Mouse (Mus musculus) limb, embryonic 10.5 days (tissue): ENCODE data around the gene Atrn. TPM values are rescaled to one million over a fixed set of nuclear protein-coding genes. Genes with fewer than 3 reads are reported as not detected.
A peak's percentile ranks its signal among the peaks of the same experiment; 100 is the strongest.

Experiments
- DNase-seq: peaks from one replicate; pipeline ENCODE4 v3.0.0-alpha.2; 2017; ENCODE audit warnings: low spot score
- H3K27ac ChIP-seq: fragments of 300-500 bp; sonication (generic); 2 replicates; pipeline ENCODE4 v1.5.1; 2016; ENCODE audit warnings: mild to moderate bottlenecking
- H3K27me3 ChIP-seq: fragments of 300-500 bp; sonication (generic); 2 replicates; pipeline ENCODE4 v1.6.1; 2016; ENCODE audit warnings: low read depth, mild to moderate bottlenecking; ENCODE audit not compliant: poor library complexity, severe bottlenecking
- H3K36me3 ChIP-seq: fragments of 300-500 bp; sonication (generic); 2 replicates; pipeline ENCODE4 v1.6.1; 2016; ENCODE audit warnings: mild to moderate bottlenecking, moderate library complexity
- H3K4me1 ChIP-seq: fragments of 300-500 bp; sonication (generic); 2 replicates; pipeline ENCODE4 v1.6.1; 2016
- H3K4me3 ChIP-seq: fragments of 300-500 bp; sonication (generic); 2 replicates; pipeline ENCODE4 v1.5.1; 2016; ENCODE audit warnings: mild to moderate bottlenecking, moderate library complexity
- H3K9me3 ChIP-seq: fragments of 300-500 bp; sonication (generic); replicated peaks from 2 replicates; pipeline ENCODE4 v1.6.1; 2016; ENCODE audit warnings: mild to moderate bottlenecking
- WGBS: fragments of 180-500 bp; shearing (Covaris S2); methylation state at CpG from one replicate; pipeline ENCODE4 v1.1.7; 2016; 5-methylcytosine and 5-hydroxymethylcytosine counted together
- polyA plus RNA-seq: library from polyadenylated mRNA; unstranded; fragments of >200 nt; fragmentation: Nextera tagmentation; extraction: Ambion mirVana; gene quantifications from 2 replicates; pipeline ENCODE4 v1.2.1, GENCODE M21; 2016

The Atrn gene
- polyA plus RNA-seq, 1 experiment from 2014 or later = 6.9 TPM

DNA sequence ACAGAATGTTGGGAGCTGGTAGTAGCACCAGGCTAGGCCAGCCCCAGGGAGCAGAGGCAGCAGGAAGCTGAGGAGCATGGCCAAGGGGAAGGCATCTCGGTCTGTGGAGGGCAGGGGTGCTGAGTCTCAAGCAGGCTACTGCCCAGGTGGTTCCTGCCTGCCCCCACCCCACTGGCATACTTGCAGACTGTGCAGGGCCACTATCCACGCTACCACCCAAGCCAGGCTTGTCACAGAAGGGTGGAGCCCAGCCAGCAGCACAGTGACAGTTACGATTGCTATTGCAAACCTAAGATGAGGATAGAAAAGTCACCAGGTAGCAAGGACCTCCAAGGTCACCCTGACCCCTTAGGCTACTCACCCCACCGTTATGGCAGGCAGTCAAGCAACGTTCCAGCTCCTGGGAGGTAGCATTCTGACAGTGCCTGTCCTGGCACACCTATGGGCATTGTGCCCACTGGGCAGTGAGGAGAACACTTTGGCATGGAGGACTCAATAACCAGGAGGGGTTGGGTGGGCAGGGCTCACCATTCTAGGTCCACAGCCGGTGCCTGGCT, 146.6 kb downstream of the Atrn start:
- Histone ChIP-seq H3K9me3 (no peaks in the 10 kb centered on the region), H3K4me3 (no peak overlapping the region), H3K4me1 (peaks cover 39% of the 10 kb centered on the region), H3K27me3 (peaks cover 79% of the 10 kb centered on the region), H3K36me3 (no peaks in the 10 kb centered on the region), H3K27ac (no peak overlapping the region)
- 53% methylated on average over 6 of the region's 6 CpGs for WGBS
- no peak for DNase-seq

- peaks cover 86% of the 10 kb centered on the region for H3K27me3 ChIP-seq
- WGBS = 2% methylated on average over 45 of the region's 45 CpGs
- H3K36me3 ChIP-seq = no peaks in the 10 kb centered on the region
- no peaks in the 10 kb centered on the region for H3K9me3 ChIP-seq
- peaks cover 39% of the 10 kb centered on the region for H3K4me1 ChIP-seq
- peak overlapping the region; percentile 39 for H3K27ac ChIP-seq
- peak overlapping the region; percentile 49 for H3K4me3 ChIP-seq
- peak; percentile 65 for DNase-seq
Measured at GRCm38 (mm10) chr2:131053851-131054645, 147.8 kb downstream of the Atrn start.

DNA sequence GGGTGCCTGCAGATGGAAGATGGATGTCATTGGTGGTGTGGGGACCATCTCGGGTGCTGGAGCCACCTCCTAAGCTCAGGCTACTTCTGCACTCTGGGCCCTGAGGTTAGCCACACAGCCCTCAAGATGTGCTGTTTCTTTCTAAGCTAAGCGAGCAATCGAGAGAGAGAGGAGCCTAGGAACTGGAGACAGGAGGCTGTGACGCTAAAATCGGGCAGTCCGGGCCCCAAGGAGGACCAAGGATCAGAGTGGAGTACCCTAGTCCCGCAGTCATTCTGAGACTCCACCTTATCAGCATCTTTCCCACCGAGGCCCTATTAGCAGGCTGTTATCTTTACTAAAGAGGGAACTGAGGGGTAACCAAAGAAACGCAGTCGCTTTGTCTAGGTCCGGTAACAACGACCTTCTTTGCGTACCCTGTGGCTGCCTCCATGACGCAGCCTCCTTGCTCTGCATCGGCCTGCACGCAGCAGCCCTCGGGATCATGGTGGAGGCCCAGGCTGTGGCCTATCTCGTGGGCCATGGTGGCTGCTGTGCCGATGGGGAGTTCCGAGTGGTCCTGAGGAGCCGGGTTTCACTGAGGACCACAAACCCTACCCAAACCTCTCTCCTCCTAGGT, 148.5 kb downstream of the Atrn start:
- no peak overlapping the region for H3K27ac ChIP-seq
- H3K27me3 ChIP-seq = peaks cover 86% of the 10 kb centered on the region
- H3K4me1 ChIP-seq = peaks cover 41% of the 10 kb centered on the region
- DNase-seq = no peak
- no peaks in the 10 kb centered on the region for H3K36me3 ChIP-seq
- H3K9me3 ChIP-seq = no peaks in the 10 kb centered on the region
- WGBS = 2% methylated on average over 21 of the region's 21 CpGs
- H3K4me3 ChIP-seq = peak overlapping the region; percentile 49

DNA sequence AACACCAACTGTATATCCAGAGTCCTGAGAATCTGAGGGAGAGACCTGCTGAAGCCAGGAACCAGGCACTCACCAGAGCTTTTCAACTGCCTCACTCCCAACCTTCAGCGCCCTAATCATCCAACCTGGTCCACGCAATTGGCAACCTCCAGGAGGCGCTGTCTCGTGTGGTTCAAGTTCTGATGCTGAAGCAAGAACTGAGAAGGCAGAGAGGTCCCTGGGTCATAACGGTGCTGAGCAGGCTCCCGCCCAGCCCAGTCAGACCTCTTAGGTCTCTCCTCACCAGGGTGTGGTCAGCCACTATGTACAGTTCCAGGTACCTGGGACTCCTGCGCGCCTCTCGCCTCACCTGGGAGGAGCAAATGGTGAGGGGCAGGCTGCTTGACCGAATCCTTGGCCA, 149.3 kb downstream of the Atrn start:
- Histone ChIP-seq H3K4me1 (peaks cover 50% of the 10 kb centered on the region), H3K36me3 (no peaks in the 10 kb centered on the region), H3K4me3 (peak overlapping the region; percentile 49), H3K9me3 (no peaks in the 10 kb centered on the region), H3K27ac (no peak overlapping the region), H3K27me3 (peaks cover 79% of the 10 kb centered on the region)
- DNase-seq = peak; percentile 84
- 3% methylated on average over 10 of the region's 10 CpGs for WGBS

DNA sequence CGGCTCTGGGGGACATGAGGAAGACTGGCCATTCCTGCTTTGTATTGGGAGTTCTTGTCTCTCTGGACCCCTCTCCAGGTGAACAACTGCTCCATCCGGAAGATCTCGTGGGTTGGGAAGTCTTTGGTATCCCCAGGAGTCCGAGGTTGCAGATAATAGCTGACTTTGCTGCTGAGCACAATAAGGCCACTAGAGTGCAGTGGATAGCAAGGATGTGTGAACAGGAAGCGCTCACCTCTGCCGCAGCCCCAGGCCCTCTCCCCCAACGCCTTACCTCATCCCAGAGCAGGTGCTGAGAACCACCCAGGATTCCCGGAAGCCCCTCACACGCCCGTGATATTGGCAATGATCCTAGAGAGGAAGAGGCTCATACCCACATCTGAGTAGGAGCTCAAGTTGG, 149.9 kb downstream of the Atrn start:
- Histone ChIP-seq H3K36me3 (no peaks in the 10 kb centered on the region), H3K4me1 (peaks cover 55% of the 10 kb centered on the region), H3K9me3 (no peaks in the 10 kb centered on the region), H3K27me3 (peaks cover 76% of the 10 kb centered on the region), H3K27ac (no peak overlapping the region), H3K4me3 (peak overlapping the region; percentile 49; the same call in 1 of the 2 replicates)
- peak; percentile 57 for DNase-seq
- 5% methylated on average over 10 of the region's 10 CpGs for WGBS

GRCm38 (mm10) chr2:131058672-131059071, 152.4 kb downstream of the Atrn start:
- peaks cover 61% of the 10 kb centered on the region for H3K4me1 ChIP-seq
- no peak for DNase-seq
- peaks cover 76% of the 10 kb centered on the region for H3K27me3 ChIP-seq
- no peaks in the 10 kb centered on the region for H3K36me3 ChIP-seq
- 92% methylated on average over 8 of the region's 8 CpGs for WGBS
- H3K4me3 ChIP-seq = no peak overlapping the region
- no peak overlapping the region for H3K27ac ChIP-seq
- H3K9me3 ChIP-seq = no peaks in the 10 kb centered on the region

GRCm38 (mm10) chr2:131059377-131059776, 153.1 kb downstream of the Atrn start:
- Histone ChIP-seq H3K27ac (peak overlapping the region; percentile 65; the same call in 1 of the 2 replicates), H3K9me3 (no peaks in the 10 kb centered on the region), H3K36me3 (no peaks in the 10 kb centered on the region), H3K4me1 (peaks cover 57% of the 10 kb centered on the region), H3K4me3 (no peak overlapping the region), H3K27me3 (peaks cover 76% of the 10 kb centered on the region)
- no peak for DNase-seq
- WGBS = 93% methylated on average over 1 of the region's 1 CpGs

GRCm38 (mm10) chr2:131059781-131060540, 153.7 kb downstream of the Atrn start:
- DNase-seq = no peak
- Histone ChIP-seq H3K36me3 (no peaks in the 10 kb centered on the region), H3K4me3 (no peak overlapping the region), H3K27me3 (peaks cover 76% of the 10 kb centered on the region), H3K4me1 (peaks cover 51% of the 10 kb centered on the region), H3K9me3 (no peaks in the 10 kb centered on the region), H3K27ac (peak overlapping the region; percentile 65)
- WGBS = 82% methylated on average over 9 of the region's 9 CpGs

- no peak for DNase-seq
- peaks cover 43% of the 10 kb centered on the region for H3K4me1 ChIP-seq
- H3K27ac ChIP-seq = peak overlapping the region; percentile 65
- 45% methylated on average over 6 of the region's 6 CpGs for WGBS
- H3K27me3 ChIP-seq = peaks cover 75% of the 10 kb centered on the region
- no peak overlapping the region for H3K4me3 ChIP-seq
- H3K9me3 ChIP-seq = no peaks in the 10 kb centered on the region
- H3K36me3 ChIP-seq = no peaks in the 10 kb centered on the region
Measured at GRCm38 (mm10) chr2:131060784-131061183, 154.5 kb downstream of the Atrn start.

GRCm38 (mm10) chr2:131061607-131062006, 155.3 kb downstream of the Atrn start:
- no peak for DNase-seq
- H3K27me3 ChIP-seq = peaks cover 75% of the 10 kb centered on the region
- no peaks in the 10 kb centered on the region for H3K9me3 ChIP-seq
- no peaks in the 10 kb centered on the region for H3K36me3 ChIP-seq
- no peak overlapping the region for H3K4me3 ChIP-seq
- peak overlapping the region; percentile 65 for H3K27ac ChIP-seq
- WGBS = 70% methylated on average over 5 of the region's 5 CpGs
- H3K4me1 ChIP-seq = peaks cover 35% of the 10 kb centered on the region

GRCm38 (mm10) chr2:131063404-131063864, 157.1 kb downstream of the Atrn start, which contains the start of gene Adam33:
Gene Adam33, minus strand, starts transcription at chr2:131063814.
- WGBS = 3% methylated on average over 22 of the region's 27 CpGs
- H3K4me3 ChIP-seq = peak within 1 kb of the TSS; percentile 46
- peaks cover 34% of the 10 kb centered on the region for H3K4me1 ChIP-seq
- no peaks in the 10 kb centered on the region for H3K9me3 ChIP-seq
- H3K27me3 ChIP-seq = peaks cover 62% of the 10 kb centered on the region
- H3K27ac ChIP-seq = peak within 1 kb of the TSS; percentile 46; the same call in 1 of the 2 replicates
- no peaks in the 10 kb centered on the region for H3K36me3 ChIP-seq
- no peak for DNase-seq

DNA sequence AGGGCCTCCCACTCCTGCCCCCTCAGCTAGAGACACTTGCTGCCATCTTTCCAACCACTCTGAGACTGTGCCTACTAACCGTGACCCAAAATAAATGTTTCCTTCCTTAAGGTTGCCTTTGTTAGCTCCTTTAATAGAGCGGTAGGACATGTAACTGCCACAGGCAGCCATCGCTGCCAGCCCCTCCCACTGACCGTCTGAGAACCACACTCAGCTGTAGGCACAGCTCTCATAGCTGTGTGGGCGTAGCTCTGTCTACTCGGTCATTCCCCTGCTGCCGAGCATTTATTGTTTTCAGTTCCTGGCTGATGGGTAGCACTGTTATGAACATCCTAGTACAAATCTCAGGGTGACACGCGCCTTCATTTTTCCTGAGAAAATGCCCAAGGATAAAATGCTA, 160.0 kb downstream of the Atrn start:
- Histone ChIP-seq H3K9me3 (no peaks in the 10 kb centered on the region), H3K27me3 (peaks cover 60% of the 10 kb centered on the region), H3K36me3 (no peaks in the 10 kb centered on the region), H3K4me3 (no peak overlapping the region), H3K4me1 (peaks cover 23% of the 10 kb centered on the region), H3K27ac (no peak overlapping the region)
- no peak for DNase-seq
- WGBS = 82% methylated on average over 9 of the region's 9 CpGs
